Mouse (Mus musculus): ENCODE measurements around the gene Cryzl2. TPM values are rescaled to one million over a fixed set of nuclear protein-coding genes. Genes with fewer than 3 reads are reported as not detected.

Gene Cryzl2
- polyA plus RNA-seq, 1 experiment from 2014 or later = 6.8 TPM

DNA sequence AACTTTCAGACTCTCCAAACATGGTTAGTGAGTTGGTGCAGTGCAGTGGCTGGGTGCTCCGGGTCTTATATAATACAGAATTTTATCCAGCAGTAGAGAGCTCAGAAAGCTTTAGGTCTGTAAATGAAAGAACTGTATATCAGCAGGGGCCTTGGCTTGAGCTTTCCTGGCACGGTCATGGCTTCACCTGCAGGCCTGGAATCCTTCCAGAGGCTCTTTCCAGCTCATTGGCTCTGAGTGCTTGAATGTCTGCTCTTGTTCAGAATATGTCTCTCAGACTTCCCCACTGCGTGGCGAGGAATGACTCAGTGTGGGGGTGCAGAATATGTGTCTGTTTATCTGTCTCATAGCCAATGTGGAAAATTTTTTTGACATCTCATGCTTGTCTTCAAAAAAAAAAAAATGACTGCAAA lies 59.7 kb downstream of the Cryzl2 start:
- no peak overlapping the region for H3K4me2 ChIP-seq
- peaks cover 13% of the 10 kb centered on the region for H3K4me1 ChIP-seq
- ATAC-seq = no peak
- no peaks in the 10 kb centered on the region for H3K36me3 ChIP-seq
- 56% methylated on average over 4 of the region's 4 CpGs for whole genome bisulfite sequencing (ENCODE audit: insufficient replicate concordance)
- no peak overlapping the region for H3K9ac ChIP-seq
- H3K27me3 ChIP-seq (replicated peaks) = no peaks in the 10 kb centered on the region
- no peak overlapping the region for H3K4me3 ChIP-seq
- no peak overlapping the region for H3K27ac ChIP-seq
- no peaks in the 10 kb centered on the region for H3K9me3 ChIP-seq (replicated peaks)

DNA sequence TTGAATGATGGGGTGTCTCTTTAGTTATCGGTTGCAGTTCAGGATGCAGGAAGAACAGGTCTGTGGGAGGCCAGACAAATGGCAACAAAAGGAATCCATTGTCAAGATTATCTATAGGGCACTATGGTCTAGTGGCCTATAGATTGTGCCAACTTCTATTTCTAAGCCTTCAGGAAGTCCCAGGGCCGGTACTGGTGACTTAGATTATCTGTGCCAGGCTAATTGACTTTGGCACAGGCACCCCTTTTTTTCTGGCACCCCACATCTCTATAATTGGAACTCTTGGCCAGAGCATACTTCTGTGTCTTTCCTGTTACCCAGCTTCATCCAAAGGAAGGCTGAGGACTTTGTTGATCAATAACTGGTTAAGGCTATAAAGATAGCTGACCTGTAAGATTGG lies 61.0 kb downstream of the Cryzl2 start:
- Histone ChIP-seq H3K27me3 (replicated peaks) (no peaks in the 10 kb centered on the region), H3K27ac (no peak overlapping the region), H3K9me3 (replicated peaks) (no peaks in the 10 kb centered on the region), H3K9ac (no peak overlapping the region), H3K4me1 (peaks cover 4% of the 10 kb centered on the region; the same call in 1 of the 2 replicates), H3K4me2 (no peak overlapping the region), H3K4me3 (no peak overlapping the region), H3K36me3 (no peaks in the 10 kb centered on the region)
- no peak for ATAC-seq
- 62% methylated on average over 2 of the region's 2 CpGs for WGBS (ENCODE audit: insufficient replicate concordance)

DNA sequence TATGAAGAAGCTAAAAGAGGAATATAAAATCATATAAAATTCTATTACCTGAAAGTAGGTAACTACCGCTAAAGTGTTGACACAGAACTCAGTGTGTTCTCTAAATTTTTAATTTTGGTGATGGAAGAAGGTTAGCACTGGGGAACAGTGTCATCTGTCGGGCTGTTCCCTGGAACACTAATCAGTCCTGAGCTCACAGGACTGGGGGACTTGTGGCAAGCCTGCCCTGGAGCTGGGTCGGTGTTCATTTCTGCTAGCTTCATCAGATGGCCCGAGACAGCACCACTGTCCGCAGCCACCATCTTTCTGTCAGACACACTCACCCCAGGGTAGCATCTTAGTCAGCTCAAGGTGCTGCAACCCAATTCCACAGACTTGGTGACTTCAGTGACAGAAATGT lies 63.9 kb downstream of the Cryzl2 start:
- Histone ChIP-seq H3K4me3 (no peak overlapping the region), H3K27ac (no peak overlapping the region), H3K4me2 (no peak overlapping the region), H3K9me3 (replicated peaks) (no peaks in the 10 kb centered on the region), H3K27me3 (replicated peaks) (no peaks in the 10 kb centered on the region), H3K4me1 (no peaks in the 10 kb centered on the region), H3K36me3 (no peaks in the 10 kb centered on the region), H3K9ac (no peak overlapping the region)
- ATAC-seq = no peak
- 70% methylated on average over 5 of the region's 5 CpGs for WGBS (ENCODE audit: insufficient replicate concordance)

DNA sequence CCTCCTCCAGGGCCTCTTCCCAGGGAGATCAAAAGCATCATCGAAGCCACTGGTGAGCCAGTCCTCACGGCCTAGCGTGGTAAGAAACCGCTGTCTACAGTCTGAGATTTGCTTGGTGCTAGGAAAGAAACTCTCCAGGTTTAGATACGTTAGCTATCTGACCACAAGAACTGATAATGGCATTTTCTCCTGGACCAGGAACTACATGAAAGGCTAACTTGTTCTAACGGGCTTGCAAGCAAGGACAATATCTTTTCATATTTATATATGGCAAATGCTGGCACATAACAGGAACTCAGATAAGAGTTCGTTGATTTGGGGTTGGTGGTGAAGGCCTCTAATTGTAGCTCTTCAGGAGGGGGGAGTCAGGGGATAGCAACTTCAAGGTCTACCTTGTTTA lies 66.4 kb downstream of the Cryzl2 start:
- H3K27me3 ChIP-seq (replicated peaks) = no peaks in the 10 kb centered on the region
- H3K9ac ChIP-seq = no peak overlapping the region
- no peak overlapping the region for H3K4me2 ChIP-seq
- ATAC-seq = no peak
- H3K36me3 ChIP-seq = no peaks in the 10 kb centered on the region
- no peak overlapping the region for H3K4me3 ChIP-seq
- H3K27ac ChIP-seq = no peak overlapping the region
- no peaks in the 10 kb centered on the region for H3K4me1 ChIP-seq
- no peaks in the 10 kb centered on the region for H3K9me3 ChIP-seq (replicated peaks)
- WGBS (ENCODE audit: insufficient replicate concordance) = 39% methylated on average over 7 of the region's 7 CpGs

DNA sequence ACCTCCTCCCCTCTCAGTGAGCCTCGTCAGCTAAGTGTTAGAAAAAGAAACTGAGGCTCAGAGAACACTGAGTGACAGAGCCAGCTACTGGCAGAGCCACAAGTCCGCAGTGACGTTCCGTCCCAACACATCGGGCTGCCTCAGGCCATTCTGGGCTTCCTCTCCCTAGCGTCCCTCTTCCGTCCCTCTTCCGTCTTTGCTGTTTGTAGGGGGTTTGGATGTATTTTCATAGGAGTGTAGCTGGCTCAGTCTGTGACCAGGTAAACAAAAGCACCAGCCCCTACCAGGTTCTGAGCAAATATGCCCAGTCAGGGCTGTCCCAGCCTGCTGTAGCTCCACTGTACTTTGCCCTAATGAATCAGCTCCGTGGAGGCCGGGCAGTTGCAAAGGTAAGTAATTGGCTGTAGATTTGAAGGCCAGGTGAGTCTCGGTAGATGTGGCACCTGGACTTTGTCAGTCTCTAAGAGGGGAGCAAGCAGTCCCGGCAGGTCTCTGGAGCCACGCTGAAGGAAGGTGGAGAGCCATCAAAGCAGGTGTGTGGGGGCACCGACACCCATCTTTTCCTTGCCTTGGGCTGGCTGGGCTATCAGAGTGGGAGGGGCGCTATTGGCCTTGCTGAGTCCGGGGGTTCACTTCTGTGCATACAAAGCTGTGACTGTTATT lies 67.4 kb downstream of the Cryzl2 start:
- Histone ChIP-seq H3K9me3 (replicated peaks) (no peaks in the 10 kb centered on the region), H3K4me2 (peak overlapping the region; percentile 21), H3K27ac (peak overlapping the region; percentile 48; the same call in 1 of the 2 replicates), H3K36me3 (no peaks in the 10 kb centered on the region), H3K9ac (no peak overlapping the region), H3K27me3 (replicated peaks) (no peaks in the 10 kb centered on the region), H3K4me3 (0 out of 2 replicates have a peak overlapping the region, but pooled peaks have one; percentile 5), H3K4me1 (no peaks in the 10 kb centered on the region)
- ATAC-seq = peak; percentile 75
- WGBS (ENCODE audit: insufficient replicate concordance) = 72% methylated on average over 16 of the region's 16 CpGs

DNA sequence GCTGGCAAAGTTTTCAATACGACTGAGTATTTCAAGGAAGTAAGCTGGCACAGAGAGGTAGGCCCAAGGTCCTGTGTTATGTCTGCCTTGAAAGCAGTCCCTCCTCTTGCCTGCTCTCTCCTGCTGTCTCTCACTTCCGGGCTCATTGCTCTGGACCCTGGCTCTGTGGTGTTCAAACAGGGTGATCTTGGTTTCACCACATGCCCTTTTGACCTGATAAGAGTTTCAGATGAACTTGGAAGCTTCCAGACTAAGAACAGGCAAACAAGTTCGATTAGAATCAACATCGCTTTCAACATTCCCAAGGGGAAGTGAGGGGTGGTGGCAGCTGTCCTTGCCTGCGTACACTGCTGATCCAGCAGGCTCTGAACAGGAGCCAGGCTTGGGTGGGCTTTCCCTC lies 68.2 kb downstream of the Cryzl2 start:
- peak overlapping the region; percentile 48; the same call in 1 of the 2 replicates for H3K27ac ChIP-seq
- peak overlapping the region; percentile 32 for H3K4me2 ChIP-seq
- H3K9me3 ChIP-seq (replicated peaks) = no peaks in the 10 kb centered on the region
- 55% methylated on average over 5 of the region's 5 CpGs for WGBS (ENCODE audit: insufficient replicate concordance)
- H3K9ac ChIP-seq = no peak overlapping the region
- no peaks in the 10 kb centered on the region for H3K4me1 ChIP-seq
- ATAC-seq = peak; percentile 71
- H3K4me3 ChIP-seq = 0 out of 2 replicates have a peak overlapping the region, but pooled peaks have one; percentile 12
- no peaks in the 10 kb centered on the region for H3K36me3 ChIP-seq
- no peaks in the 10 kb centered on the region for H3K27me3 ChIP-seq (replicated peaks)

DNA sequence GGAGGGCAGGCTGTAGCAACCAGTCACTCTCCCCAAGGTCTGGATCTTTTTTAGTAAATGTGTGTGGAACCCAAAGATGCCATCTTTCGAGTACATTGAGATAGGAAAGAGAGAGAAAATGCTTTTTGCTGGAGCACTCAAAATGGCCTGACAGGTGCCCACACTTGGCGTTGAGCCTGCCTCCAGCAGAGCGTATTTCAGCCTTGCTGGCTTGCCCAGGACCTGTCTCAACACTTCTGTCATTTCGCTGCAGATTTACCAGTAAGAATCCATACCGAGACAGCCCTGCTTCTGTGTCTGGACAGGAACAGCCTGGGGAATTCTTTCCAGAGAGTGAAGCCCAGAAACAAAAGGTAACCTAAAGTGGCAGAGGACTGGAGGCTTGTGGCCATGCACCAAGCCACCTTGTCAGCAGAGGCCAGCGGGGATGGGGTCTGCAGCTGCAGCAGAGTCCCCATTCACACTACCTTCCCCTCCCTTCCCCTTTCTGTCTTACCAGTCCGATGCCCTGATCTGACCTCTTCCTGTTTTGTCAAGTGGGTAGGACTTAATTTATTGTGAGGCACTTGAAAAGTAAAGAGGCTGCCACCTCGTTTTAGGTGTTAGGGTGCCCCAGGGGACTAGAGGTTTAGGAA lies 74.6 kb downstream of the Cryzl2 start:
- Histone ChIP-seq H3K4me1 (no peaks in the 10 kb centered on the region), H3K4me3 (no peak overlapping the region), H3K27ac (no peak overlapping the region), H3K4me2 (no peak overlapping the region), H3K9ac (no peak overlapping the region), H3K27me3 (replicated peaks) (no peaks in the 10 kb centered on the region), H3K9me3 (replicated peaks) (no peaks in the 10 kb centered on the region), H3K36me3 (no peaks in the 10 kb centered on the region)
- 49% methylated on average over 8 of the region's 8 CpGs for WGBS (ENCODE audit: insufficient replicate concordance)
- ATAC-seq = no peak

DNA sequence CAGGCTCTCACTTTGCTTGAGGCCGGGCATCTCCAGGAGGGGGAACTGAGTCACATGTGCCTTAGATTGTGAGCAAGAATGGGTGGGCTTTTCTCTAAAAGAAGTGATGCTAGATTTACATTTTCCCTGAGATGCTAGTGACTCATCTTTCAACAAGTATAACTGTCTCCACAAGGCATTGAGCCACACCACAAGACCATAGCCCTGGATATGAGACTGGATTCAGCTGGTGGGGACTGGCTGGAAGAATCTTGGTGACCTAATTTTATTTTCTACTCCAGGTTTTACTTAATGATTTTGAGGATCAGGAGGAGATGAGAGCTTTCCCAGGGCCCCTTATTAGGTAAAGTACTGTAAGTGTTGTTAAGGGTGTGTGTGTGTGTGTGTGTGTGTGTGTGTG lies 77.2 kb downstream of the Cryzl2 start:
- no peak overlapping the region for H3K27ac ChIP-seq
- no peak overlapping the region for H3K4me2 ChIP-seq
- no peak overlapping the region for H3K4me3 ChIP-seq
- no peak for ATAC-seq
- WGBS (ENCODE audit: insufficient replicate concordance) = 83% methylated on average over 1 of the region's 1 CpGs
- H3K27me3 ChIP-seq (replicated peaks) = no peaks in the 10 kb centered on the region
- H3K9me3 ChIP-seq (replicated peaks) = no peaks in the 10 kb centered on the region
- no peaks in the 10 kb centered on the region for H3K36me3 ChIP-seq
- no peaks in the 10 kb centered on the region for H3K4me1 ChIP-seq
- no peak overlapping the region for H3K9ac ChIP-seq

DNA sequence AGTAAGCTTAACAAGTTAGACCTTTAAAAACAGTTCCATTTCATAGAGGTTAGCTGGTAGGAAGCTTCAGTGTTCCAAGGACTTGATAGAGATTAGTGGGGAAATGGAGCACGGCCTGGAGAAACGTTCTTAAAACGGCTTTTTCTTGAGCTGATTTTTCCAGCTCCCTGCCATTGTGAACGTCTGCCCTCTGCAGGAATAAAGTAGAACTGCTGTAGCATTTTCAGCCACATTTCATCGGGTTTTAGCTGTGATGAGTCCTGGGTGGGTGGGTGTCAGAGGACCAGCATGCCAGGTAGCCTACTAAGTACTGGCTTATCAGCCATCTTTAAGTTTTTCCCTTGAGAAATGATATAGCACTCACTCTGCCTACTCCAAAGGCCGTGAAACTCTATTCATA lies 78.1 kb downstream of the Cryzl2 start:
- WGBS (ENCODE audit: insufficient replicate concordance) = 10% methylated on average over 6 of the region's 6 CpGs
- ATAC-seq = no peak
- no peak overlapping the region for H3K4me2 ChIP-seq

DNA sequence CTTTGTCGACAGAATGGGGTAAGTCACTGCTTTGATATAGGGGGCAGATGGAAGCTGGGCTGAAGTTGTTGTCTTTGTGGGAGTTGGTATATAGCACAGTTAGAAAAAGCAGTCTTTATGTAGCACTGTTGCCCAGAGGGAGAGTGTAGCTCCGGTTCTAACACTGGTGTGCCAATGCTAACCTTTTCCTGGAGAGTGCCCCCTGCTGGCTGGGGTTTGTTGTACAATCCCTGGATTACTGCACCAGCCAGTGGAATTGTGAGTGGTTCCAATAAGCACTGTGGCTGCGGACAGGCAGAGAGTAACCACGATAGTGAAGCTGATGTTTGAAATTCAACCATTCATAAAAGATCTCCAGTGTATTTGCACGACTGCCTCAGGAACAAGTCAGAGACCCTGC lies 79.3 kb downstream of the Cryzl2 start:
- Histone ChIP-seq H3K4me3 (no peak overlapping the region), H3K27ac (no peak overlapping the region), H3K36me3 (no peaks in the 10 kb centered on the region), H3K9me3 (replicated peaks) (no peaks in the 10 kb centered on the region), H3K27me3 (replicated peaks) (no peaks in the 10 kb centered on the region), H3K9ac (no peak overlapping the region), H3K4me1 (no peaks in the 10 kb centered on the region), H3K4me2 (no peak overlapping the region)
- ATAC-seq = no peak
- 69% methylated on average over 5 of the region's 5 CpGs for WGBS (ENCODE audit: insufficient replicate concordance)

More for the DNA sequence above, 78.1 kb downstream of the Cryzl2 start:
- Histone ChIP-seq H3K9me3 (replicated peaks) (no peaks in the 10 kb centered on the region), H3K36me3 (no peaks in the 10 kb centered on the region), H3K4me1 (no peaks in the 10 kb centered on the region), H3K4me3 (no peak overlapping the region), H3K9ac (no peak overlapping the region), H3K27me3 (replicated peaks) (no peaks in the 10 kb centered on the region), H3K27ac (no peak overlapping the region)
